Mouse (Mus musculus): ENCODE results near the gene Nup54. TPM values are rescaled to one million over a fixed set of nuclear protein-coding genes. Genes with fewer than 3 reads are reported as not detected.

The Nup54 gene
- total RNA-seq (2021), result 10 to 100 TPM; 48.8 to 53.0 TPM
- long read RNA-seq, experiment 1, transcript Nup54-201 (12 exons, 2,352 nt), result major isoform, 11 of 21 reads
- long read RNA-seq, experiment 1, partial matches to known transcripts, result 0 of 21 reads
- long read RNA-seq, experiment 1, other reads (novel, unspliced or antisense), result 8 of 21 reads
- long read RNA-seq, experiment 2, transcript Nup54-201 (12 exons, 2,352 nt), result major isoform, 25 of 42 reads
- long read RNA-seq, experiment 2, partial matches to known transcripts, result 3 of 42 reads
- long read RNA-seq, experiment 2, other reads (novel, unspliced or antisense), result 13 of 42 reads

DNA sequence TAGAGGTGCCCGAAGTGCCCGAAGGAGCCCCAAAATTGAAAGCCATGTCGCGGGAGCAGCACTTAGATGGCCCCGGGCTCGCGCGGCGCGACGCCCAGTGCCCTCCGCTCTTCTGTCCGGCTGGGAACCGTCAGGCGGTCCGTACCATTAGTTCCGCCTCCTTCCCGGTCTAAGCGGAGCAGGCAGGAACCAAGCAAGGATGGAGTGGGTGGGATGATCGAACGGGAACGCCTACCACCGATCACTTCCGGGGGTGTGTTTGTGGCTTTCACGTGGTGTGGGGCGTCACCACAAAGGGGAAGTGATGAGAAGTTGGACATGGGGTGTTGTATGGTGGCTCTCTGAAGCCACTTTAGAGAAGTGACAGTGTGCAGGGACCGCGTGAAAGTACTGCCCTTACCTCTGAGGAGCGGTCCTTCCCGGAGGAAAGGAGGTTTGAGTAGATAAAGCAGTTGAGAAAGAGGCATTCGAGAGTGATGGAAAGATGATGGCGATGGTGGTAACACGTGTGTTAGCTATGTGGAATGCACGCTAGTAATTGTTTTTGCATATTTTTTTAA is at the start of gene Nup54:
Nup54 (minus strand) TSS at position 195 of the 560 bp plus-strand sequence.
- peak; percentile 83 to 93 for DNase-seq (ENCODE audit: low spot score in 2 of 2)

DNA sequence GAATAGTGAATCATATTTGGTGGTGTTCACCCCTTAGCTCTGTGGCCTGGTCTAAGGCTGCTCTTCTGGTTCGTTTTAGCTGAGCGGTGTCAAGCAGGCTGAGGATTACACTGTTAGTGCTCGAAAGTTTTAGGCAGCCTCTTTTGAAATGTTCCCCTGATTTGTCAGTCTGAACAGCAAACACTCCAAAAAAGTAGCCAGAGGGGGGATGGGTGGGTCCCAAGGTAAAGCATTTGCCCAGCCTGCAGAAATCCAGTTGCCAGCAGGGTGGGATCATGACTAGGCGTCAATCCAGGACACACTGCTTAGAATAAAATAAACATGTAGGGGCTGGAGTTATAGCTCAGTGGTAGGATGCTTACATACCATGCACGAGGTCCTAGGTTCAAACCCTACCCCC is 37.8 kb upstream of the Nup54 start:
- DNase-seq (ENCODE audit: low spot score in 2 of 2), result no peak

DNA sequence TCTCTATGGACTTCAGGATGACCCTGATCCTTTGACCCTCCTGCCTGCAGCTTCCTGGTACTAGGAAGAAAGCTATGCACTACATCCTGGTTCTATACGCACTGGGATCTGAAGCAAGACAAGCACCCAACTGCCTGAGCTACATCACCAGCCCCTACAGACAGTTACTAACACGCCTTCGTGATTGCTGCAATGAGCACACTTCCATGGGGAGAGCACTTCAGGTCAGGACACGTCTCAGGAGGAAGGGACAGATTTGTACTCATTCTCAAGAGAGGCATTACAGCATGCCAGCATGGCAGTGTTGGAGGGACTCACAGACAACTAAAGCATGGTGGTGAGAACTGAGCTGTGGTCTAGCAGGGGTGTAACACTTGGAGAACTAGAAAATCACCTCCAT is 36.5 kb upstream of the Nup54 start:
- DNase-seq (ENCODE audit: low spot score in 2 of 2), result no peak

DNA sequence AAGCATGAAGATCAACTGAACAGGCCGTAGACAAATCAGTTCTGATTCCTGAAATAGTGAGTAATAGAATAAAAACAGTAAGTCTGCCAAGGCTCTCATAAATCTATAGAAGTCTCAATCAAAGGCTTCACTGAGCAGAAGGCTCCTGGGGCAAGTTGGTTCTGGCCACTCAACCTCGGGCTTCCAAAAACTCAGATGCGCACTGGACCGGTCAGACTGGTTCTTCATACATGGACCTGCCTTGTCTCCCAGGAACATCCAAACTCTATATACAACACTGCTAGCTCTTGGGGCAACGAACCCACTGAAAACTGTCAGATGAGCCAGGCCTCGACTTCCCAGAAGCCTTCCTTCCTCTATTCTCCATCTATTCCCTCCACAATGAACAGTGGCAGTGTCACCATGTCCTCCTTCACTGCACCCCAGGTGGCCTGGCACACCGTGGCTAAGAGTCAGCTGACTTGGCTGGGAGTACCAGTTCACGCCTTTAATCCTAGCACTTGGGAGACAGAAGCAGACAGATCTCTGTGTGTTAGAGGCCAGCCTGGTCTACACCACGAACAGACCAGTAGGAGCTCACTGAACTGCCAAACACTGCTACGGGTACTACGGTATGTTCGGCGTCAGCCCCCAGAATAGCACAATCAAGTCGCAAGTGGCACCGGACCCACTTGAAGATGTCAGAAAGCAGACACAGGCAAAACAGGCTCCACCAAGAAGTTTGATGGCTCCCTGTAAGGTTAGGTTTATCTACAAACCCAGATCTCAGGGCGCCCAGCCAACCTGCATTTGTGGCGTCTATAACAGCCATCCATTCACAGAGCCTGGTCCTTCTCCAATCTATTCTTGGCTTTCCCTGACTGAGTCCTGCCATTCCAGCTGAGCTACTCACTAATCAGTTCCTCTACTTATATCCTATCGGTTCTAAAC is 34.4 kb upstream of the Nup54 start:
- DNase-seq (ENCODE audit: low spot score in 2 of 2), result no peak

DNA sequence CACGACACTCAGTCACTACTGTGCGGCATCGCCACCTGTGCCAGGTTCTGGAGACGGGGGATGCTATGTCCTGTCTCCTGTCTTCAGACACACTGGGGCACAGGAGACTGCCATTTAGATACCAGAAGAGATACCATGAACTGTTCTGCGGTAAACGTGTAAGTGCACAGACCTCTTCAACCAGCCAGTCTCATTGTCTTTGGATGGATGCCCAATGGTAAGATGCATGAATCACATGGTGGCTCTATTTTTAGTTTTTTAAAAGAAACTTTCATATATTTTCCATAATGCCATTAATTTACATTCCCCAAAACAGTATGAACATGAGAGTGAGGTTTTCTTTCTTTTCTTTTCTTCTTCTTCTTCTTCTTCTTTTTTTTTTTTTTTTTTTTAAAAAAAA is 33.2 kb upstream of the Nup54 start:
- no peak for DNase-seq (ENCODE audit: low spot score in 2 of 2)

DNA sequence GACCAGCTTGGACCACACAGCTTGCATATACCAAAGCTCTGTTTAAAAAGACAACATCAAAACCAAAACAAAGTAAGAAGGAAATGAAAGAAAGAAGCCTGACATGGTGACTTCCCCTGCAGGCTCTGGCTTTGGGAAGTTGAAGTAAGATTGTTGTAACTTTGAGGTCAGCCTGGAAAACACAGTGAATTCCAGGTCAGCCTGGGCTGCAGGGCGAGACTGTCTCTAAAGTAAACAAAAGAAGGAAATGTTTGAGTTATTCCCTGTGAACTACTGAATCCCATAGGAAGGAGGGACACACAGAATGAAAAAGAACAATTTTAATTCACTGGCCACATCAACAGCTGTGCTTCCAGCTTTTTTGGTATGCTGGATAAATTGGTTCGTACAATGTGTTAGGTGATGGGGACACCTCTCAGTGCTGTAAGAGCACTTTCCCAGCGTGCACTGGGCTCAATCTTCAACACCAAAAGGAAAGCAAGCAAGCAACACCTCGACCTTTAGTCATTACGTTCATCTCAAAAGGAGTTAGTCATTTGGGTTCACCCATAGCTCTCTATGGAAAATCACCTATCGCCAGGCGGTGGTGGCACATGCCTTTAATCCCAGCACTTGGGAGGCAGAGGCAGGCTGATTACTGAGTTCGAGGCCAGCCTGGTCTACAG is 32.2 kb upstream of the Nup54 start:
- DNase-seq (ENCODE audit: low spot score in 2 of 2), result no peak

DNA sequence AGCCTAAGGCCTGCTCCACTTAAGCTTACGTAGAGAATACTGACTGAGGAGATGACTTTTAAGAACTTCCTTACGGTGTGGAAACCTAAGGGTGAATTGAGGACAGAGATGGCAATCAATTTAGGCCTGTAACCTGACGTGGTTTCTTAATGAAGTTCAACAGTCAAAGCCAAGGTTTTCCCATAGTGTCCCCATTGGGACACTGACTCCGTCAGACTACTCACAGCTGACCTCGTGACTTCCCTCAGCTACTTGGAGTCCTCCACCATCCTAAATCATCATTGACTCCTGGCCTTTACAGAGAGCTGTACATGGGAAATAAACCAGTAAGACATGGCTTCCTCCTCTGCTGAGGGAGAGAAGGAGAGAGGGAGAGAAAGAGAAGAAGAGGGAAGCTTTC is 30.5 kb upstream of the Nup54 start:
- DNase-seq (ENCODE audit: low spot score in 2 of 2), result no peak

DNA sequence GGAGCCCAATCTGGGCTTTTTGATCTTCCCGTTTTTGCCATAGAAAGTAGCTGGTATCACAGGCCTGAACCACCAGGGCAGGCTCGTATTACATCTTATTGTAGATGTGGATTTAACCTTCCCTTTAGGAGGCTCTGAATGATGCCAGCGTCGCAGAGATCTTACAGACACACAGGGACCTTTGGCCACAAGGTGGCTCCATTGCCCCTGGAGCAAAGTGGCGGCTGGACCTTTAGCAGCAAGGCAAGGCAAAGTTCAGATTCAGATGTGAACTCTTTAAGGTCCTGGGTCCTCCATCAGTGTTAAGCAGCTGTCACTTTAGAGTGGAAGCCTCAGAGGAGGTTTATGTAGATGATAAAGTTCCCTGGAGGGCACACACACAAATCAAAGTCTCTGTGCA is 26.3 kb upstream of the Nup54 start:
- DNase-seq (ENCODE audit: low spot score in 2 of 2), result peak; percentile 15 to 41

DNA sequence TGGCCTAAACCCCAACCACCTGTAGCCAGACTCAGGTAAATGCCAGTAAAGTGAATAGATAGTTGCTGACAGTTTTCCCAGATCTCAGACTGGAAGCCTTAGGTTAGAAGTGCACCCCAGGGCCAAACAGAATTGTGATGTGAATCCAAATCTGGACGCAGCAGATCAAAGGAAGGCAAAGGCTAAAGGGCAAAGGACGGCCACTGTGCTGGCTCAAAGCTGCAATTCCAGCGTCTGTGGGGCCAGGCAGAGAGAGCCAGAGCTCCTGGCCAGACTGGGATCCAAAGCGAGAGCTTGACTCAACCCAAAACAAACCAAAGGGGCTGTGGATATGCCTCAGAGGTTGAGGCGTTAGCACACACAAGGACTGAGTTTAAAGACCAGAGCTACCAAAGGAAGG is 23.7 kb upstream of the Nup54 start:
- DNase-seq (ENCODE audit: low spot score in 2 of 2), result no peak

DNA sequence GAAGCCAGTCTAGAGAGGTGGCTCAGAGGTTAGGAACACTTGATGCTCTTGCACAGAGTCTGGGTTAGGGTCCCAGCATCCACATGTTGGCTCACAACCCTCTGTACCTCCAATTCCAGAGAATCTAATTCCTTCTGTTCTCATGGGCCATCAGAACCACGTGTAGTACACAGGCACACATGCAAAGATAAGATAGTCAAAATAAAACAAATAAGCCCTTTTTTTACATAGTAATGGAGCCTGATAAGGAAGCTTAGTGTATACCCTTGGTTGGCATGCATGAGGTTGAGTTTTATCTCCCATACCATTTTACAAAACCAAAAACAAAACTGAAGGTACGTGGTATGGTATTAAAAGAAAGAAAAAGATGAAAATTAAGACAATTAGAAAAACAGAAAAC is 22.4 kb upstream of the Nup54 start:
- DNase-seq (ENCODE audit: low spot score in 2 of 2), result no peak

DNA sequence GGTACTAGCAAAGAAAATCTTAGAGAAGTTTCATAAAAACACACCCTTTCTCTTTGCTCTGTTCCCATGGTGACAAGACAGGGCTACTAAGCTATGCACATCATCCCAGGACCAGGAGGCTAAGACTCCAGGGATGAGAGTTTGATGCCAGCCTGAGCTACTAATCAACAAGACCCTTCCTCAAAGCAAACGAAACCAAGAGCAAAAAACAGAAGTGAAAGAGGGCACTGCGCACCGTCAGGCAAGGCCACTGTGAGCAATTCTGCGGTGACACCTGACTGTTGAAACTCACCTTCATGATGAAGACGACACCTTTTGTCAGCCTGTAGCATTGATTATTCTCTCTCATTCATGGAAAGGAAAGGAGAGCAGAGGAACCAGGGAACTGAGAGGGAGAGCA is 17.9 kb upstream of the Nup54 start:
- DNase-seq (ENCODE audit: low spot score in 2 of 2), result no peak

DNA sequence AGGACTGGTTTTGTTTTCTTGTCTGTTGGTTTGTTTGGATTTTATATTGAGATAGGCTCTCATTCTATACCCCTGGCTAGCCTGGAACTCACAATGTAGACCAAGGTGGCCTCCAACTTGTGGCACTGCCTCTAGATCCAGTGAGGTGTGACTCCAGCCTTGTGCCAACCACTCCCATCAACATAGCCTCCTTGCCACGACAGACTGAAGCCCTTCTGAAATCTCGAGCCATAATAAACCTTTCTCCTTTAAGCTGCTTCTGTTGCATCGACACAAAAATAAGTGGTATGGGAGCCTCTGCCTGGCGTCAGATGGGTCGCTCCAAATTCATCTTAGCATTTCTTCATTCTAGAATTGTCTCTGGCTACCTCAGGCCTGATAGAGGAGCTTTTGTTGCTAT is 11.7 kb upstream of the Nup54 start:
- DNase-seq (ENCODE audit: low spot score in 2 of 2), result no peak

DNA sequence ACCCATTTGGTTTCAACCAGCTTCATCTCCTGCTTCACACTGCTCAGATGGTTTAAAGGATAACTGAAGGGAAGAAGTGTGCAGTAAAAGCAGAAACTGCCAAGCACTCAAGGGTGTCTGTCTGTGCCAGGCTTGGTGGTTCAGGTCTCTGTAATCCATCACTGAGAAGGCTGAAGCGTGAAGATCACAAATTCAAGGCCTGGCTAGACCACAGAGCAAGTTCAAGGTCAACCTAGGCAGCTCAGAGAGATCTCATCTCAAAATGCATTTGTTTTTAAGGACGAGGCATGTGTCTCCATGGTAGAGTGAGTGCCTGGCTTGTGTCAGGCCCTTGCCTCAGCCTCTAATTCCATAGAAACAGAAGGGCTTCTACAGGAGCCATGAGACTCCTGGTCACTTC is 10.0 kb upstream of the Nup54 start:
- no peak for DNase-seq (ENCODE audit: low spot score in 2 of 2)

DNA sequence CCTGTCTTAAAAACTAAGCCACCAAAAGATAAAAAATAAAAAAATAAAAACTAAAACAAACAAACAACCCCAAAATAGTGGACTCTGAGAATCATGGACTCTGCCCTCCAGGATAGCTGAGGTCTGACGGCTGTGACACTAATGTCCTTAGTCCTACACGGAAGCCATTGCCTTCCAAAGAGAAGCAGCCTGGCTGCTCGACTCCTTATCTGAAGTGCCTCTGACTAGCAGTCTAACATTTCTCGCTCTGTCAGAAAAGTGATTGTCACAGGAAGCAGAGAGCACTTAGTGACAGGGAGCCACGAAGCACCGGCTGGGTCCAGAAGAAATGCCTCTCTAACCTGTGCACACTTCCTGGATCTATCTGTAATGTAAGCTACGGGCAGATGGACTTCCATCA is 7.9 kb upstream of the Nup54 start:
- no peak for DNase-seq (ENCODE audit: low spot score in 2 of 2)

DNA sequence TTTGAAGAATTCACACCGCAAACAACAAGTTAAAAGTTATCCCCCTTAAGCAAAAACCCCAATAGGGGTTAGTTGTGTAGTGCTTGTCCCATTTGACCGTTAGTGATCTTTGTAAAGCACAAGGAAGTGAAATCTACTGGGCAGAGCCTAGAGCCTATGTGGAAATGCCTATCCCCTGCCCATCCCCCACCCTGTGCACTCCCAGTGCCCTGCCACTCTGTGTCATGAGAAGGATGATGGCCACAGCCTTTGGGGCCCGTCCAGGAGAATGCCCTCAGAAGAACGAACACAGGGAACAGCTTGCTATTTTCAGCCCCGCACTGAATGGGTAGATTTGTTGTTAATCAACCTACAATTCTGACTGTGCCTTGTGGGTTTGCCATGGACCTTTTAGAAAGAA is 6.5 kb upstream of the Nup54 start:
- DNase-seq (ENCODE audit: low spot score in 2 of 2), result peak in 1 of 2 experiments; percentile 16

DNA sequence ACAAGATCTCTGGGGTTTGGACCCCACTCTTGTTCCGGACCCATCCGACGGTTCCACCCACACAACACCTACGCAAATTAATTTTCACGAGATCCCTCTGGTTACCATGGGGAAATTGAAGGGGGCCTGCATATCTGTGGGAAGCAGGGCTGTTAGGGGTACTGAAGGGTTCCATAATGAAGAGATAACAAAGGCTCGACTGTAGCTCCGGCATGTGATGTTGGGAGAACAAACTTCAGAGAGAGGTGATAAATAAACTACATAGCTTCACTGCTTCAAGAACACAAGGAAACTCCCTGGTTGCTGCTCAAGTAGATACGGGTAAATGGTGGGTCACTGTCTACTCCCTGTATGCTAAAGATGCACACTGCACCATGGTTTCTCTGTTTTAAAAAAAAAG is 3.5 kb upstream of the Nup54 start:
- DNase-seq (ENCODE audit: low spot score in 2 of 2), result no peak

DNA sequence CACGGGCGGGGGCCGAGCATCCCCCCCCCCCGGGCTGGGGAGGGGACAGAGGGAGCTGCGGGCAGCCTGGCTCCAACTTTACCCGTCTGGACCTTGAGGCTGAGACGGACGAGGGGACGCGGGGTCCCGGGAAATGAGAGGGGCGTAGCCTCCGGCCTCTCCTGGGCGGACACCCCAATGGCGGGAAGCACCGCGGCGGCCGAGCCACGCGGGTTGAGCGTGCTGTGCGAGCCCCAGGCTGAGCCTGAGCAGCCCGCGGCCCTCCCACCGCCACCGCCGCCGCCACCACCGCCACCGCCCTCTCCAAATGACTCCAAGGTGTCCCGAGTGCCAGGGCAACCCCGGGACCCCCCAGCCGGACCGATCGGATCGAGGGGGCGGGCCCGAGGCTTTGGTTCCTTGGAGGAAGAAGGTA is 441 bp downstream of the Nup54 start:
- peak in 1 of 2 experiments; percentile 19 for DNase-seq (ENCODE audit: low spot score in 2 of 2)

DNA sequence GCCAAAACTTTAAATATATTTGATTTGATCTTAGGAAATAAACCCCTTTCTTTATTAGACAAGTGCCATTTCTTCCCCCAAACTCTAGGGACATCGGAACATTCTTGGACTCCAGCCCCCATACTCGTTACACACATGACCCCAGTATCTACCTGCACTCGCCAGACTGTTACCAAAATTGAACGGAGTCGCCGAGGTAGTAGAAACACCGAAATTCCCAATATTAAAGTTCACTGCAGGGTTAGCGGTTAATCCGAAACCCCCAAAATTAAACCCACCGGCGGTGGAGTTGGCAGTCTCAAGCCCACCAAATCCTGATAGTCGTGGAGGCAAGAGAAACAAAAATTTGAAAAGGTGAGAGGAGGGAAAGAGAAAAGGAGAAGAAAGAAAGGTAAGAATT is 949 bp downstream of the Nup54 start:
- no peak for DNase-seq (ENCODE audit: low spot score in 2 of 2)

DNA sequence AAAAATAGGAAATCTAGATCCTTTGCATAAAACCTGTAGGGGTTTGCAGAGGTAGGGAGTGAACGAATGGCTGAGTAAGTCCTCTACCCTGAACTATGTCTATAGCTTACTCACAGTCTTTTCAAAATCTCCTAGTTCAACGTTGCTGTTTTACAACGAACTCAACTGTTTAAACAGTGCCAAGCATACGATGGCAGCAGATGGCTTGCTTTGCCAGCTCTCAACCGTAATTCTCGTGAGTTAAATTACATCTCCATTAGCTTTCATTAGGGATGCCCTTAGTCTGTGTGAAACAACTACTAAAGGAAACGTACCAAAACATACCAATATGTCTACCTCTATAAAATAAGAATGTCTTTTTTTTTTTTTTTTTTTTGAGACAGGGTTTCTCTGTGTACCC is 3.4 kb downstream of the Nup54 start:
- DNase-seq (ENCODE audit: low spot score in 2 of 2), result no peak

DNA sequence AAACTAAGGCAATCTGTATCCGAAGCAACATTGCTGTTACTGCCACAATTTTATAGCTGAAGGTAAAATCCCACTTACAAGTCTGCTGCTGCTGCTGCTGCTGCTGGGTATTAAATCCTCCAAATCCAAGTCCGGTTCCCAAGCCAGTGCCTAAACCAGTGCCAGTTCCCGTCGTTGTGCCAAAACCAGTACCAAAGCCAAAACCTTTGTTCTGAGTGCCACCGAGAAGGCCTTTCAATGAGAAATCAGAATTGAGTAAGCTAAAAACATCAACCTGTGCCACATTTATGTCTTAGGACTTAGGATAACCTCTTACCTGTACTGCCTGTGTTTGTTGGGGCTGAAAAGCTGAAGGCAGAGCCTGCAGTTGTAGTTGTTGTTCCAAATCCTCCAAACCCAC is 4.3 kb downstream of the Nup54 start:
- DNase-seq (ENCODE audit: low spot score in 2 of 2), result no peak

DNA sequence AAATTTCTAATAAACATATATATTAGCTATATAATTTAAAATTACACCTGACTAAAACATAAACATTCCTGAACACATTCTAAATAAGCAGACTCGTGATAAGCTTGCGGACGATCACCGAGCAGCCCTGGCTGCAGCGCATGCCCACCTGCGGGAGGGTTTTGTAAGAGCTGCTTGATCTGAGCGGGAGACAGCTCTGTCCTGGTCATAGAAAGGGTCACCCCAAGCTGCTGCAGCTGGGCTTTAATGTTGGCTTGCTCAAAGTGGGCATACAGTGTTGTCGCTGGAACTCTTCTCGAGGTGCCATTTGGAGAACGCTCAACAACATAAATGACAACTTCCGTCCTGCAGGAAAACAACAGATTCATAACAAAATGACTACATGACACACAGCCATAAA is 10.9 kb downstream of the Nup54 start:
- DNase-seq (ENCODE audit: low spot score in 2 of 2), result no peak

DNA sequence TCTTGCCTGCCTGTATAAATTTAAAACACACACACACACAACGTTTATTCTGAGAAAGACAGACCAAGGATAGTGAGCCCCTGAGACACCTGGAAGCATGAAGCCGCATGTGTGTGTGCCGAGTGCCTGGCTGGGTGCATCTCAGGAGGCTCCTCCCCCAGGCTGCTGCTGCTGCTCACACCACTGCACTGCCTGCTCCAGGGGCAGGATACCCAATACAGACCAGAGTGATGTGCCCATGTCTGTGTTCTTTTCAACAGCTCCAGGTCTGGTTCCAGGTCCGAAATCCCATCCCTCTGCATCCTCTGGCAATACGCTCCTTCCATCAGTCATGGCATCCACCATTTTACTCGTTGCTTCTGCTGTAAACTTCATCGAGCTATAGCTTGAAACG is 21.0 kb downstream of the Nup54 start:
- no peak for DNase-seq (ENCODE audit: low spot score in 2 of 2)
